Mouse (Mus musculus) small intestine, adult 2 months (tissue): ENCODE measurements around the gene Iqce. TPM values are rescaled to one million over a fixed set of nuclear protein-coding genes. Genes with fewer than 3 reads are reported as not detected.
A peak's percentile ranks its signal among the peaks of the same experiment; 100 is the strongest.

Experiments used
- H3K27ac ChIP-seq: fragments of 200-500 bp; 2 replicates; pipeline ENCODE4 v1.5.1; 2012; ENCODE audit warnings: low read depth, low read length, control low read depth, inconsistent platforms; ENCODE audit not compliant: insufficient read depth
- H3K27me3 ChIP-seq: fragments of 200-500 bp; 2 replicates; pipeline ENCODE4 v1.6.1; 2012; ENCODE audit warnings: mild to moderate bottlenecking, moderate library complexity, low read length, inconsistent platforms; ENCODE audit not compliant: control insufficient read depth, insufficient read depth
- H3K36me3 ChIP-seq: fragments of 200-500 bp; 2 replicates; pipeline ENCODE4 v1.6.1; 2012; ENCODE audit warnings: mild to moderate bottlenecking, low read length, control low read depth, inconsistent platforms; ENCODE audit not compliant: control insufficient read depth, insufficient read depth
- H3K4me1 ChIP-seq: fragments of 200-500 bp; 2 replicates; pipeline ENCODE4 v1.6.1; 2012; ENCODE audit warnings: low read length, inconsistent platforms, mixed read lengths; ENCODE audit not compliant: control insufficient read depth, insufficient read depth, insufficient read length
- H3K4me3 ChIP-seq: fragments of 200-500 bp; 2 replicates; pipeline ENCODE4 v1.5.1; 2012; ENCODE audit warnings: low read depth, mild to moderate bottlenecking, control low read depth, inconsistent platforms, low read length, moderate library complexity
- CTCF ChIP-seq: fragments of 200-500 bp; IDR thresholded peaks from 2 replicates; pipeline ENCODE4 v1.5.1; 2012; ENCODE audit warnings: low read depth, mild to moderate bottlenecking, control low read depth, inconsistent platforms, low read length, moderate library complexity, mixed read lengths; ENCODE audit not compliant: insufficient replicate concordance, insufficient read length; ENCODE audit errors: extremely low read depth
- POLR2A ChIP-seq: fragments of 200-500 bp; IDR thresholded peaks from 2 replicates; pipeline ENCODE4 v1.6.1; 2012; ENCODE audit warnings: low read depth, mild to moderate bottlenecking, control low read depth, inconsistent platforms, low read length, moderate library complexity
- WGBS: fragments of 180-500 bp; shearing (Covaris S2); methylation state at CpG from one replicate; pipeline ENCODE4 v1.1.7; 2018; 5-methylcytosine and 5-hydroxymethylcytosine counted together
- polyA plus RNA-seq: library from polyadenylated mRNA; depleted of rRNA; stranded (reverse); fragments of >200 nt; gene quantifications from 2 replicates; pipeline ENCODE4 v1.2.3, GENCODE M21; 2012

Iqce gene
- polyA plus RNA-seq, 1 experiment = 6.9 TPM

DNA sequence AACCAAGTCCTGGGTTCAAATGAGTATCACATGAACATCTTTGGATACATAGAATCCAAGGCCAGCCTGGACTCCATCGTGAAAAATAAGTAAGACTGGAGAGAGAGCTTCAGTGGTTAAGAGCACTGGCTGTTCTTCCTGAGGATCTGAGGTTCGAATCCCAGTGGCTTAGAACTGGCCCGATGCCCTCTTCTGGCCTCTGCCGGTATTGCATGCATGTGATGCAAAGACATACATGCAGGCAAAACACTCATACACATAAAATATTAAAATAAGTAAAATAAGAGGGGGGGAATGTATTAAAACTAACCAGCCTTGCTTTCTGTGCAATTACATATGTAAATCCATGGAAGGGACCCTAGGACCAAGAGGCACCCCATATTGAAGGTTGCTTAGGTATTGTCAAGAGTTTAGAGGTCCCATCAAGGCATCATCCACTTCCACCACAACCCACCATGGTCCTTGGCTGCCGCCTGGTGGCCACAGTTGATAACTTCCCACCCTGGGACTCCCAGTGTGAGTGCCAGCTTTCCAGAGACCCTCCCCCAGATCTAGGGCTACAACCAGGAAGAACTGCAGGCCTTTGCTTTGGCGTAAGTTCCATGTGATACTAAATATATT lies 82.9 kb downstream of the Iqce start:
- Histone ChIP-seq H3K4me3 (no peak overlapping the region), H3K36me3 (peaks cover 5% of the 10 kb centered on the region; the same call in 1 of the 2 replicates), H3K27me3 (no peaks in the 10 kb centered on the region), H3K27ac (no peak overlapping the region), H3K4me1 (peaks cover 21% of the 10 kb centered on the region)
- WGBS = 15% methylated on average over 6 of the region's 6 CpGs
- TF ChIP-seq POLR2A (no peak), CTCF (peak; percentile 86)

- 61% methylated on average over 5 of the region's 5 CpGs for WGBS
- Histone ChIP-seq H3K4me1 (peaks cover 5% of the 10 kb centered on the region), H3K27me3 (no peaks in the 10 kb centered on the region), H3K27ac (peak overlapping the region; percentile 70), H3K4me3 (no peak overlapping the region), H3K36me3 (peaks cover 5% of the 10 kb centered on the region; the same call in 1 of the 2 replicates)
- no peak for TF ChIP-seq CTCF
- TF ChIP-seq POLR2A = no peak
Measured at GRCm38 (mm10) chr5:140617714-140618113, 84.5 kb downstream of the Iqce start.

- Histone ChIP-seq H3K27ac (peak overlapping the region; percentile 66), H3K4me1 (peaks cover 14% of the 10 kb centered on the region), H3K36me3 (peaks cover 7% of the 10 kb centered on the region; the same call in 1 of the 2 replicates), H3K27me3 (no peaks in the 10 kb centered on the region), H3K4me3 (no peak overlapping the region)
- WGBS = 55% methylated on average over 9 of the region's 9 CpGs
- TF ChIP-seq POLR2A (no peak), CTCF (no peak)
Measured at GRCm38 (mm10) chr5:140616691-140617090, 85.5 kb downstream of the Iqce start.

GRCm38 (mm10) chr5:140616110-140616503 lies 86.1 kb downstream of the Iqce start:
- TF ChIP-seq CTCF (no peak), POLR2A (no peak)
- H3K4me1 ChIP-seq = peaks cover 19% of the 10 kb centered on the region
- 71% methylated on average over 6 of the region's 6 CpGs for WGBS
- H3K36me3 ChIP-seq = peaks cover 7% of the 10 kb centered on the region; the same call in 1 of the 2 replicates
- H3K4me3 ChIP-seq = no peak overlapping the region
- peak overlapping the region; percentile 56; the same call in 1 of the 2 replicates for H3K27ac ChIP-seq
- no peaks in the 10 kb centered on the region for H3K27me3 ChIP-seq

- H3K27me3 ChIP-seq = no peaks in the 10 kb centered on the region
- WGBS = 71% methylated on average over 10 of the region's 10 CpGs
- peaks cover 7% of the 10 kb centered on the region; the same call in 1 of the 2 replicates for H3K36me3 ChIP-seq
- peak overlapping the region; percentile 31; the same call in 1 of the 2 replicates for H3K27ac ChIP-seq
- H3K4me1 ChIP-seq = peaks cover 25% of the 10 kb centered on the region
- TF ChIP-seq CTCF (no peak), POLR2A (no peak)
- no peak overlapping the region for H3K4me3 ChIP-seq
Measured at GRCm38 (mm10) chr5:140615321-140616109, 86.7 kb downstream of the Iqce start.

- Histone ChIP-seq H3K36me3 (peaks cover 7% of the 10 kb centered on the region; the same call in 1 of the 2 replicates), H3K4me1 (peaks cover 29% of the 10 kb centered on the region), H3K4me3 (no peak overlapping the region), H3K27ac (no peak overlapping the region), H3K27me3 (no peaks in the 10 kb centered on the region)
- 83% methylated on average over 4 of the region's 4 CpGs for whole genome bisulfite sequencing
- no peak for TF ChIP-seq CTCF
- no peak for TF ChIP-seq POLR2A
Measured at GRCm38 (mm10) chr5:140614837-140615236, 87.3 kb downstream of the Iqce start.

- WGBS = 94% methylated on average over 10 of the region's 10 CpGs
- H3K4me1 ChIP-seq = peaks cover 29% of the 10 kb centered on the region
- no peak overlapping the region for H3K27ac ChIP-seq
- TF ChIP-seq CTCF = no peak
- TF ChIP-seq POLR2A = no peak
- H3K4me3 ChIP-seq = no peak overlapping the region
- no peaks in the 10 kb centered on the region for H3K27me3 ChIP-seq
- peaks cover 7% of the 10 kb centered on the region; the same call in 1 of the 2 replicates for H3K36me3 ChIP-seq
Measured at GRCm38 (mm10) chr5:140614141-140614540, 88.0 kb downstream of the Iqce start.
